11 mouse cellular contexts compared by ENCODE assay signal in genomic region chr6:51036956-51037355, GRCm38 (mm10).
DNase-seq lines count a peak whose midpoint lies in the region; ATAC-seq and TF ChIP-seq lines count a peak whose summit lies in the region.
"Had no signal": no experiment of that assay in that cellular context is flagged by ENCODE, and none has a peak within 500 bp of the region (broad histone marks: within the 10 kb centered on the region; RNA-seq: fewer than 3 reads in every experiment).

No protein-coding gene starts in this region.

- no peaks in the 10 kb centered on the region for H3K4me1 ChIP-seq in intestine, embryonic 14.5 days (replicated peaks; ENCODE audit: control insufficient read depth, insufficient read depth, low read length)
- H3K4me1 ChIP-seq in intestine, postnatal 0 days (replicated peaks; ENCODE audit: control insufficient read depth, insufficient read depth, low read length) = no peaks in the 10 kb centered on the region
- peaks cover 10% of the 10 kb centered on the region for H3K4me1 ChIP-seq in lung, embryonic 16.5 days (replicated peaks; ENCODE audit: control insufficient read depth, insufficient read depth, low read length)
- H3K4me1 ChIP-seq in embryonic facial prominence, embryonic 14.5 days (ENCODE audit: control insufficient read depth, insufficient read depth, low read length) = 0 out of 2 replicates have a peak, but pooled peaks cover 4% of the 10 kb centered on the region
- H3K4me1 ChIP-seq in stomach, embryonic 16.5 days (ENCODE audit: control insufficient read depth, insufficient read depth, low read length) = 0 out of 2 replicates have a peak, but pooled peaks cover 2% of the 10 kb centered on the region
- peaks cover 5% of the 10 kb centered on the region; the same call in 1 of the 2 replicates for H3K4me1 ChIP-seq in midbrain, embryonic 13.5 days (replicated peaks)

- no peak for TF ChIP-seq CTCF in intestine, postnatal 0 days (IDR thresholded peaks at IDR 0.05; ENCODE audit: low read depth)

- no peaks in the 10 kb centered on the region for H3K9me3 ChIP-seq in intestine, embryonic 14.5 days (ENCODE audit: control insufficient read depth, low read length)
- H3K9me3 ChIP-seq in intestine, postnatal 0 days (ENCODE audit: control insufficient read depth) = no peaks in the 10 kb centered on the region
- H3K9me3 ChIP-seq in lung, embryonic 16.5 days (ENCODE audit: control insufficient read depth, low read length) = no peaks in the 10 kb centered on the region
- H3K9me3 ChIP-seq in embryonic facial prominence, embryonic 14.5 days (ENCODE audit: control insufficient read depth, low read length) = no peaks in the 10 kb centered on the region
- no peaks in the 10 kb centered on the region for H3K9me3 ChIP-seq in stomach, embryonic 16.5 days (replicated peaks; ENCODE audit: control insufficient read depth, low read length)
- no peaks in the 10 kb centered on the region for H3K9me3 ChIP-seq in midbrain, embryonic 13.5 days
- H3K9me3 ChIP-seq: neural tube, embryonic 13.5 days had no signal

- no peak overlapping the region for H3K4me2 ChIP-seq in intestine, embryonic 14.5 days (ENCODE audit: low read length)
- H3K4me2 ChIP-seq in intestine, postnatal 0 days (replicated peaks; ENCODE audit: low read depth) = no peak overlapping the region
- H3K4me2 ChIP-seq in lung, embryonic 16.5 days (ENCODE audit: low read depth, low read length) = no peak overlapping the region
- no peak overlapping the region for H3K4me2 ChIP-seq in embryonic facial prominence, embryonic 14.5 days (ENCODE audit: low read depth, low read length)
- H3K4me2 ChIP-seq in stomach, embryonic 16.5 days (ENCODE audit: low read depth, low read length) = no peak overlapping the region
- no peak overlapping the region for H3K4me2 ChIP-seq in midbrain, embryonic 13.5 days (replicated peaks)
- H3K4me2 ChIP-seq: neural tube, embryonic 13.5 days had no signal

- H3K4me3 ChIP-seq in intestine, embryonic 14.5 days (ENCODE audit: low read depth, low read length) = no peak overlapping the region
- H3K4me3 ChIP-seq in intestine, postnatal 0 days (ENCODE audit: low read depth, low read length) = no peak overlapping the region
- no peak overlapping the region for H3K4me3 ChIP-seq in lung, embryonic 16.5 days (ENCODE audit: low read length)
- H3K4me3 ChIP-seq in embryonic facial prominence, embryonic 14.5 days (ENCODE audit: low read depth, low read length) = no peak overlapping the region
- H3K4me3 ChIP-seq in stomach, embryonic 16.5 days (replicated peaks; ENCODE audit: low read length) = no peak overlapping the region
- H3K4me3 ChIP-seq in midbrain, embryonic 13.5 days (replicated peaks) = no peak overlapping the region
- H3K4me3 ChIP-seq: neural tube, embryonic 13.5 days had no signal

- no peaks in the 10 kb centered on the region for H3K27me3 ChIP-seq in intestine, embryonic 14.5 days (replicated peaks; ENCODE audit: control insufficient read depth, insufficient read depth, low read length)
- H3K27me3 ChIP-seq in intestine, postnatal 0 days (replicated peaks; ENCODE audit: control insufficient read depth, insufficient read depth, low read length) = no peaks in the 10 kb centered on the region
- H3K27me3 ChIP-seq in lung, embryonic 16.5 days (ENCODE audit: control insufficient read depth, insufficient read depth, low read depth, low read length) = no peaks in the 10 kb centered on the region
- H3K27me3 ChIP-seq in embryonic facial prominence, embryonic 14.5 days (replicated peaks; ENCODE audit: control insufficient read depth, insufficient read depth, low read length) = no peaks in the 10 kb centered on the region
- no peaks in the 10 kb centered on the region for H3K27me3 ChIP-seq in stomach, embryonic 16.5 days (ENCODE audit: control insufficient read depth, insufficient read depth, low read length)
- H3K27me3 ChIP-seq in midbrain, embryonic 13.5 days = no peaks in the 10 kb centered on the region
- H3K27me3 ChIP-seq: neural tube, embryonic 13.5 days had no signal

- ATAC-seq in intestine, embryonic 14.5 days (replicated peaks; ENCODE audit: low FRiP score, low TSS enrichment, low read depth) = no peak
- no peak for ATAC-seq in intestine, postnatal 0 days
- ATAC-seq in lung, embryonic 16.5 days (ENCODE audit: low read depth) = peak; percentile 65
- ATAC-seq in embryonic facial prominence, embryonic 14.5 days (ENCODE audit: low read depth) = 0 out of 2 replicates have a peak, but pooled peaks have one; percentile 37
- ATAC-seq in stomach, embryonic 16.5 days (ENCODE audit: insufficient read depth, low FRiP score) = no peak
- ATAC-seq in midbrain, embryonic 13.5 days = no peak

- DNase-seq in intestine, embryonic 14.5 days (ENCODE audit: low spot score) = no peak
- no peak for DNase-seq in lung, postnatal 25 days (ENCODE audit: low spot score)
- DNase-seq in embryonic facial prominence, embryonic 14.5 days (ENCODE audit: low spot score) = no peak
- DNase-seq: cerebellum, adult 9-10 months; layer of hippocampus, postnatal 36 days; thymus, postnatal 14 days had no signal

- peak overlapping the region; percentile 57 for H3K27ac ChIP-seq in intestine, embryonic 14.5 days (ENCODE audit: low read depth)
- no peak overlapping the region for H3K27ac ChIP-seq in intestine, postnatal 0 days (ENCODE audit: low read depth, low read length)
- H3K27ac ChIP-seq in lung, embryonic 16.5 days (ENCODE audit: low read length) = peak overlapping the region; percentile 53
- peak overlapping the region; percentile 30 for H3K27ac ChIP-seq in embryonic facial prominence, embryonic 14.5 days (replicated peaks; ENCODE audit: low read depth, low read length)
- peak overlapping the region; percentile 69 for H3K27ac ChIP-seq in stomach, embryonic 16.5 days (ENCODE audit: low read length)
- H3K27ac ChIP-seq in midbrain, embryonic 13.5 days = no peak overlapping the region
- H3K27ac ChIP-seq: neural tube, embryonic 13.5 days had no signal

- WGBS in intestine, embryonic 14.5 days = 53% methylated on average over 4 of the region's 4 CpGs
- WGBS in intestine, postnatal 0 days = 59% methylated on average over 4 of the region's 4 CpGs
- 28% methylated on average over 4 of the region's 4 CpGs for WGBS in lung, embryonic 16.5 days
- 36% methylated on average over 4 of the region's 4 CpGs for WGBS in embryonic facial prominence, embryonic 14.5 days
- 41% methylated on average over 4 of the region's 4 CpGs for WGBS in stomach, embryonic 16.5 days
- WGBS in midbrain, embryonic 13.5 days = 81% methylated on average over 4 of the region's 4 CpGs

- H3K9ac ChIP-seq in intestine, embryonic 14.5 days (ENCODE audit: low read length) = no peak overlapping the region
- H3K9ac ChIP-seq in intestine, postnatal 0 days (ENCODE audit: low read depth, low read length) = no peak overlapping the region
- no peak overlapping the region for H3K9ac ChIP-seq in lung, embryonic 16.5 days (ENCODE audit: low read length)
- no peak overlapping the region for H3K9ac ChIP-seq in embryonic facial prominence, embryonic 14.5 days (ENCODE audit: low read depth, low read length)
- no peak overlapping the region for H3K9ac ChIP-seq in stomach, embryonic 16.5 days (ENCODE audit: low read length)
- H3K9ac ChIP-seq in midbrain, embryonic 13.5 days (replicated peaks) = no peak overlapping the region
- H3K9ac ChIP-seq: neural tube, embryonic 13.5 days had no signal

- H3K36me3 ChIP-seq in intestine, embryonic 14.5 days (ENCODE audit: control insufficient read depth, insufficient read depth, low read length) = no peaks in the 10 kb centered on the region
- H3K36me3 ChIP-seq in intestine, postnatal 0 days (ENCODE audit: control insufficient read depth, insufficient read depth) = no peaks in the 10 kb centered on the region
- H3K36me3 ChIP-seq in lung, embryonic 16.5 days (ENCODE audit: control insufficient read depth, insufficient read depth, low read length) = no peaks in the 10 kb centered on the region
- no peaks in the 10 kb centered on the region for H3K36me3 ChIP-seq in embryonic facial prominence, embryonic 14.5 days (ENCODE audit: control insufficient read depth, insufficient read depth, low read length)
- no peaks in the 10 kb centered on the region for H3K36me3 ChIP-seq in stomach, embryonic 16.5 days (ENCODE audit: control insufficient read depth, insufficient read depth, low read length)
- no peaks in the 10 kb centered on the region for H3K36me3 ChIP-seq in midbrain, embryonic 13.5 days
- H3K36me3 ChIP-seq: neural tube, embryonic 13.5 days had no signal

Comparison
In these comparisons a context has a peak if more than half of its experiments do, and no peak if none do; other contexts are left out.
1. H3K27ac ChIP-seq: peak in intestine, embryonic 14.5 days (single experiment), lung, embryonic 16.5 days (single experiment), embryonic facial prominence, embryonic 14.5 days (single experiment) and stomach, embryonic 16.5 days (single experiment); none in intestine, postnatal 0 days (single experiment) and midbrain, embryonic 13.5 days (single experiment).
2. ATAC-seq: peak in lung, embryonic 16.5 days (single experiment) and embryonic facial prominence, embryonic 14.5 days (single experiment); none in intestine, embryonic 14.5 days (single experiment), intestine, postnatal 0 days (single experiment), stomach, embryonic 16.5 days (single experiment) and midbrain, embryonic 13.5 days (single experiment).